Mouse (Mus musculus): ENCODE measurements around the gene Ank2.

- TF ChIP-seq POLR2A (IDR thresholded peaks at IDR 0.05; ENCODE audit: low read depth, low read length) (no peak), CTCF (IDR thresholded peaks at IDR 0.05; ENCODE audit: extremely low read depth, insufficient read length, insufficient replicate concordance, low read depth, low read length) (no peak)
Observed at GRCm38 (mm10) chr3:127131048-127131447, 368.1 kb downstream of the Ank2 start.

Measured in small intestine, adult 2 months (tissue).